Mouse (Mus musculus): ENCODE results near the gene Comp. TPM values are rescaled to one million over a fixed set of nuclear protein-coding genes. Genes with fewer than 3 reads are reported as not detected.

The Comp gene
- total RNA-seq, 1 experiment: 1.2 TPM

DNA sequence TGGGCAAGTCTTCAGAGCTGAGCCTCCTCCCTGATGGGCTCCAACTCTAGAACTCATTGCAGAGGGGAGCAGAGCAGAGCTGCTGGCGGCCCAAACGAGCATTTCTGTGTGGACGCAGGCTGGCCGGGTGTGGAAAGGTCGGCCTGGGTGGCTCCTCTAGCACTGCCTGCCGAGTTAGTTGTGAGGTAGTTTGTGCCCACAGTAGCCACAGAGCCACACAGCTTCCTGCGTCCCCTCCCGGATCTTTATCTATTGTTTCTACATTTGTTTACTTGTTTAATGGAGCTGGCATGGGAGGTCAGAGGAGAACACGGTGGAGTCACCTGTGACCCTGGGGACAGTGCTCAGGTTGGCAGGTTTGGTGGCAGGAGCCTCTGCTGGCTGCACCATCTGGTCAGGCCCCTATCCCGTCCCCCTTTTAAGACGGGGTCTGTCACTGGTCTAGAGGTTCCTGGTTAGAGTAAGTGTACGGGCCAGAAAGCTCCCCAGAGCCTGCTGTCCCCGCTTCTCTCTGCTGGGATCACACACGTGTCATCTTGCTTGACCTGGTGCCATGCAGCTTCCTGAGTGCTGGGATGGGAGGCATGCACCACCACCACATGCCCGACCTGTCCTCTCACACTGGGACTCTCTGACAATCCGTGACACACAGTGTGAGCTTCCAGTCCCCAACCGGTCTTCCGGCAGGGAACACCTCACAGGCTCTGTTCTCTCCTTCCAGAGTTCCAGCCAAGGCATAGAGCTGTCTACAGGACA lies 48.2 kb downstream of the Comp start:
- Histone ChIP-seq H3K9me3 (ENCODE audit: control insufficient read depth, insufficient read depth, low read depth, low read length) (no peaks in the 10 kb centered on the region), H3K4me3 (ENCODE audit: insufficient read depth in 1 of 2, low read depth in 1 of 2, low read length in 2 of 2, poor library complexity in 1 of 2, severe bottlenecking in 1 of 2) (no peak overlapping the region), H3K4me1 (ENCODE audit: control insufficient read depth in 2 of 2, insufficient read depth in 2 of 2, low read length in 2 of 2, poor library complexity in 1 of 2) (no peaks in the 10 kb centered on the region), H3K27ac (ENCODE audit: insufficient read depth, low read depth, low read length, poor library complexity, severe bottlenecking) (no peak overlapping the region), H3K36me3 (ENCODE audit: control insufficient read depth, insufficient read depth, low read length, poor library complexity, severe bottlenecking) (no peaks in the 10 kb centered on the region), H3K9ac (ENCODE audit: insufficient read depth, low read depth, low read length, poor library complexity, severe bottlenecking) (no peak overlapping the region)
- no peak for TF ChIP-seq CHD2 (IDR thresholded peaks at IDR 0.05; ENCODE audit: low read depth, low read length)
- TF ChIP-seq HCFC1 (IDR thresholded peaks at IDR 0.05; ENCODE audit: borderline replicate concordance, insufficient read depth, low read length): no peak
- no peak for TF ChIP-seq MAFK (IDR thresholded peaks at IDR 0.05; ENCODE audit: insufficient read depth, low read depth, low read length)
- DNase-seq (ENCODE audit: low read depth, low spot score): no peak
- in situ Hi-C loops (cut with MboI; ENCODE audit: low sequenced_read_pairs in 2 of 2, unreplicated experiment in 2 of 2): no loop called here

DNA sequence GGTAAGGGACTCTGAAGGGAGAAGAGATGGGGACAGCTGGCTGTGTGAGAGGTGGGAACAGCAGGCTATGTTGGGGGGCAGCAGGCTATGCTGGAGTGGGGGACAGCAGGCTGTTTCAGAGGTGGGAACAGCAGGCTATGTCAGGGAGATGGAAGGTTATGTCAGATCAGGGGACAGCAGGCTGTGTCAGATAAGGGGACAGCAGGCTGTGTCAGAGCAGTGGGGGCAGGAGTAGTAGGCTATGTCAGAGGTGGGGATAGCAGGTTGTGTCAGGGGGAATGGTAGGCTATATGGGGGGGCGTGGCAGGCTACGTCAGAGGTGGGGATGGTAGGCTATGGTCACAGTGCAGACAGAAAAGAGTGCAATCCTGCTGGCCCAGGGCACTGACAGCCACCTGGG lies 49.4 kb downstream of the Comp start:
- no peaks in the 10 kb centered on the region for H3K36me3 ChIP-seq (ENCODE audit: control insufficient read depth, insufficient read depth, low read length, poor library complexity, severe bottlenecking)
- H3K27ac ChIP-seq (ENCODE audit: insufficient read depth, low read depth, low read length, poor library complexity, severe bottlenecking): no peak overlapping the region
- in situ Hi-C loops (cut with MboI; ENCODE audit: low sequenced_read_pairs in 2 of 2, unreplicated experiment in 2 of 2): no loop called here
- H3K9me3 ChIP-seq (ENCODE audit: control insufficient read depth, insufficient read depth, low read depth, low read length): no peaks in the 10 kb centered on the region
- H3K4me3 ChIP-seq (ENCODE audit: insufficient read depth in 1 of 2, low read depth in 1 of 2, low read length in 2 of 2, poor library complexity in 1 of 2, severe bottlenecking in 1 of 2): no peak overlapping the region
- no peak overlapping the region for H3K9ac ChIP-seq (ENCODE audit: insufficient read depth, low read depth, low read length, poor library complexity, severe bottlenecking)
- H3K4me1 ChIP-seq (ENCODE audit: control insufficient read depth in 2 of 2, insufficient read depth in 2 of 2, low read length in 2 of 2, poor library complexity in 1 of 2): no peaks in the 10 kb centered on the region
- no peak for TF ChIP-seq MAFK (IDR thresholded peaks at IDR 0.05; ENCODE audit: insufficient read depth, low read depth, low read length)
- TF ChIP-seq ZC3H11A (IDR thresholded peaks at IDR 0.05; ENCODE audit: borderline replicate concordance, low read depth, low read length): no peak
- no peak for TF ChIP-seq ZNF384 (IDR thresholded peaks at IDR 0.05; ENCODE audit: low read depth, low read length)
- no peak for TF ChIP-seq HCFC1 (IDR thresholded peaks at IDR 0.05; ENCODE audit: borderline replicate concordance, insufficient read depth, low read length)
- no peak for TF ChIP-seq CHD2 (IDR thresholded peaks at IDR 0.05; ENCODE audit: low read depth, low read length)
- DNase-seq (ENCODE audit: low read depth, low spot score): no peak

DNA sequence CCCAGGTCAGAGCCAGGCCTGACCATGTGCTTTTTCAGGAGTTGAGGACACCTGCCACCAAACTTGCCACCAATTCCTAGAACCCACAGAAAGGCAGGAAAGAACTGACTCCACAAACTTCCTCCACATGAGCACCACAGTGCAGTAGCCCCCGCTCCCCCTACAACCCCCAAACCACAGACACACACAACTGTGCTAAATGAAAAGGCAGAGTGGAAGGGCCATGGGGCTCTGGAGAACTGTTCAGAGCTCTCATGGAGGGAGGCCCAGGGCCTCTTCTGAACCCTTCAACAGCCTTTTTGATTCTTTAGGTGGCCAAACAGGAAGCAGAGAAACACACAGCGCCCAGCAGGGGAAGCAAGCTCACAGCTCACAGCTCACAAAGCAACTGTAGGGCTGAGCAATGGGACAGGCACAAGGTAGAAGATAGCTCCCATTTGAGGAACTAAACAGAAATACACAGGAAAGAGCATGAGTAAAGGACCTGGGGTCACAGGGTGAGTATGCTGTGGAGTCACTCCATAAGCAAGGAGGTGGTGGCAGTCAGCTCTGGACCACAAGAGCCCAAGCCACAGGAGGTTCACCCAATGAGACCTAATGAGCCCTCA lies 53.0 kb downstream of the Comp start:
- in situ Hi-C loops (cut with MboI; ENCODE audit: low sequenced_read_pairs in 2 of 2, unreplicated experiment in 2 of 2): no loop called here
- no peaks in the 10 kb centered on the region for H3K4me1 ChIP-seq (ENCODE audit: control insufficient read depth in 2 of 2, insufficient read depth in 2 of 2, low read length in 2 of 2, poor library complexity in 1 of 2)

DNA sequence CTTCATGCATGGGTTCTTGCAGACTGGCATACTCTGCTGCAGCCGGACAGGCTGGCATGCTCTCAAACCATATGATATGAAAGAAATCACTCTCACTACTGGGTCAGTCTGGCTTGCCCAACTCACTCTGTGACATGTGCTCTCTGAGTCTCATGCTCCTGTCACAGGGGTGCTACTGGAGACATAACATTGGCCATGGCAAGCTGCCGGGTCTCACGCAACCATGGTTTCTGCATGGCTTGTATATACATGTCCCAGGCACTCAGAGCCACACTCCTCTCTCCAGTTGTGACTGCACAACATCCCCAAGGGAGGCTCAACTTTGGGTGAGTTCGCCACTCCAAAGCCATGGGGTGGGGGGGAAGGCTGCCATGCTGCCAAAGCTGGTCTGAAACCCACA lies 57.9 kb downstream of the Comp start:
- H3K9ac ChIP-seq (ENCODE audit: insufficient read depth, low read depth, low read length, poor library complexity, severe bottlenecking): no peak overlapping the region
- peaks cover 0 to 3% of the 10 kb centered on the region in 2 experiments; a peak in 1 of 4 replicates for H3K4me1 ChIP-seq (ENCODE audit: control insufficient read depth in 2 of 2, insufficient read depth in 2 of 2, low read length in 2 of 2, poor library complexity in 1 of 2)
- no peaks in the 10 kb centered on the region for H3K36me3 ChIP-seq (ENCODE audit: control insufficient read depth, insufficient read depth, low read length, poor library complexity, severe bottlenecking)
- no peak overlapping the region for H3K4me3 ChIP-seq (ENCODE audit: insufficient read depth in 1 of 2, low read depth in 1 of 2, low read length in 2 of 2, poor library complexity in 1 of 2, severe bottlenecking in 1 of 2)
- H3K27ac ChIP-seq (ENCODE audit: insufficient read depth, low read depth, low read length, poor library complexity, severe bottlenecking): no peak overlapping the region
- TF ChIP-seq ZC3H11A (IDR thresholded peaks at IDR 0.05; ENCODE audit: borderline replicate concordance, low read depth, low read length) (no peak), CHD2 (IDR thresholded peaks at IDR 0.05; ENCODE audit: low read depth, low read length) (no peak), MAFK (IDR thresholded peaks at IDR 0.05; ENCODE audit: insufficient read depth, low read depth, low read length) (no peak), HCFC1 (IDR thresholded peaks at IDR 0.05; ENCODE audit: borderline replicate concordance, insufficient read depth, low read length) (no peak), ZNF384 (IDR thresholded peaks at IDR 0.05; ENCODE audit: low read depth, low read length) (no peak)
- H3K9me3 ChIP-seq (ENCODE audit: control insufficient read depth, insufficient read depth, low read depth, low read length): no peaks in the 10 kb centered on the region
- in situ Hi-C loops (cut with MboI; ENCODE audit: low sequenced_read_pairs in 2 of 2, unreplicated experiment in 2 of 2): no loop called here
- no peak for DNase-seq (ENCODE audit: low read depth, low spot score)

More for the DNA sequence above, 53.0 kb downstream of the Comp start:
- H3K4me3 ChIP-seq (ENCODE audit: insufficient read depth in 1 of 2, low read depth in 1 of 2, low read length in 2 of 2, poor library complexity in 1 of 2, severe bottlenecking in 1 of 2): no peak overlapping the region
- H3K36me3 ChIP-seq (ENCODE audit: control insufficient read depth, insufficient read depth, low read length, poor library complexity, severe bottlenecking): no peaks in the 10 kb centered on the region
- no peak for DNase-seq (ENCODE audit: low read depth, low spot score)
- no peak overlapping the region for H3K27ac ChIP-seq (ENCODE audit: insufficient read depth, low read depth, low read length, poor library complexity, severe bottlenecking)
- H3K9ac ChIP-seq (ENCODE audit: insufficient read depth, low read depth, low read length, poor library complexity, severe bottlenecking): no peak overlapping the region
- no peaks in the 10 kb centered on the region for H3K9me3 ChIP-seq (ENCODE audit: control insufficient read depth, insufficient read depth, low read depth, low read length)
- TF ChIP-seq CHD2 (IDR thresholded peaks at IDR 0.05; ENCODE audit: low read depth, low read length) (no peak), HCFC1 (IDR thresholded peaks at IDR 0.05; ENCODE audit: borderline replicate concordance, insufficient read depth, low read length) (no peak), MAFK (IDR thresholded peaks at IDR 0.05; ENCODE audit: insufficient read depth, low read depth, low read length) (no peak), ZNF384 (IDR thresholded peaks at IDR 0.05; ENCODE audit: low read depth, low read length) (no peak), ZC3H11A (IDR thresholded peaks at IDR 0.05; ENCODE audit: borderline replicate concordance, low read depth, low read length) (no peak)

Other genes with a start within 250 kb of the Comp start
- 9.6 and 10.4 TPM in 2 replicates for gene Nr2c2ap, start 242.2 kb upstream of the Comp start, total RNA-seq (2012; rRNA removed)
- gene Rfxank, start 234.4 kb upstream of the Comp start, total RNA-seq (2012; rRNA removed): 10.4 and 11.2 TPM in 2 replicates
- gene Borcs8, start 234.1 kb upstream of the Comp start, total RNA-seq (2012; rRNA removed): 30.0 and 31.2 TPM in 2 replicates
- 3.6 and 5.4 TPM in 2 replicates for gene Mef2b, start 233.8 kb upstream of the Comp start, total RNA-seq (2012; rRNA removed)
- 73.9 and 116 TPM in 2 replicates for gene Tmem161a, start 201.2 kb upstream of the Comp start, total RNA-seq (2012; rRNA removed)
- gene Slc25a42, start 161.3 kb upstream of the Comp start, total RNA-seq (2012; rRNA removed): 5.8 and 7.5 TPM in 2 replicates
- gene Sugp2, start 139.3 kb upstream of the Comp start, total RNA-seq (2012; rRNA removed): 45.5 and 57.6 TPM in 2 replicates
- 58.9 and 61.8 TPM in 2 replicates for gene Armc6, start 139.1 kb upstream of the Comp start, total RNA-seq (2012; rRNA removed)
- gene Homer3, start 90.7 kb upstream of the Comp start, total RNA-seq (2012; rRNA removed): 34.4 and 39.0 TPM in 2 replicates
- 71.0 and 73.3 TPM in 2 replicates for gene Ddx49, start 71.1 kb upstream of the Comp start, total RNA-seq (2012; rRNA removed)
- gene Cope, start 71.0 kb upstream of the Comp start, total RNA-seq (2012; rRNA removed): 101 and 112 TPM in 2 replicates
- 1.9 and 4.7 TPM in 2 replicates for gene Cers1, start 57.8 kb upstream of the Comp start, total RNA-seq (2012; rRNA removed)
- gene Gdf1, start 43.7 kb upstream of the Comp start, total RNA-seq (2012; rRNA removed): 7.5 and 24.5 TPM in 2 replicates
- 54.7 and 57.6 TPM in 2 replicates for gene Upf1, start 20.3 kb upstream of the Comp start, total RNA-seq (2012; rRNA removed)
- gene Crtc1, start 66.0 kb downstream of the Comp start, total RNA-seq (2012; rRNA removed): 3.3 and 4.9 TPM in 2 replicates
- 21.4 and 22.8 TPM in 2 replicates for gene Klhl26, start 103.4 kb downstream of the Comp start, total RNA-seq (2012; rRNA removed)
- 5.3 and 8.0 TPM in 2 replicates for gene Tmem59l, start 113.8 kb downstream of the Comp start, total RNA-seq (2012; rRNA removed)
- gene Crlf1, start 119.6 kb downstream of the Comp start, total RNA-seq (2012; rRNA removed): 17.0 and 29.3 TPM in 2 replicates
- gene Rex1bd, start 133.2 kb downstream of the Comp start, total RNA-seq (2012; rRNA removed): 125 and 130 TPM in 2 replicates
- gene Uba52, start 137.2 kb downstream of the Comp start, total RNA-seq (2012; rRNA removed): 3,214 and 4,257 TPM in 2 replicates
- gene Fkbp8, start 154.2 kb downstream of the Comp start, total RNA-seq (2012; rRNA removed): 252 and 256 TPM in 2 replicates
- gene Kxd1, start 154.4 kb downstream of the Comp start, total RNA-seq (2012; rRNA removed): 27.9 and 35.3 TPM in 2 replicates
- gene Ell, start 165.9 kb downstream of the Comp start, total RNA-seq (2012; rRNA removed): 15.8 and 16.1 TPM in 2 replicates
- 161 and 250 TPM in 2 replicates for gene Isyna1, start 220.8 kb downstream of the Comp start, total RNA-seq (2012; rRNA removed)
- gene Ssbp4, start 235.3 kb downstream of the Comp start, total RNA-seq (2012; rRNA removed): 85.5 and 142 TPM in 2 replicates
- 0.13 TPM in 1 of 2 replicates, not detected in the other for gene Lrrc25, start 242.6 kb downstream of the Comp start, total RNA-seq (2012; rRNA removed)